Mouse (Mus musculus) gastrocnemius, adult 2 months (tissue): ENCODE data around the gene Angptl7. TPM values are rescaled to one million over a fixed set of nuclear protein-coding genes. Genes with fewer than 3 reads are reported as not detected.

Experiments
- DNase-seq: peaks from one replicate; pipeline ENCODE4 v3.0.0; 2022
- H3K27ac ChIP-seq: fragments of 200-600 bp; 2 replicates; pipeline ENCODE4 v1.8.1; 2022; ENCODE audit warnings: mild to moderate bottlenecking
- H3K4me3 ChIP-seq: fragments of 200-600 bp; 2 replicates; pipeline ENCODE4 v1.8.1; 2022; ENCODE audit warnings: mild to moderate bottlenecking, moderate library complexity
- CTCF ChIP-seq: fragments of 200-600 bp; IDR thresholded peaks from 2 replicates; pipeline ENCODE4 v1.8.1; 2022; ENCODE audit warnings: antibody characterized with exemption, mild to moderate bottlenecking, moderate library complexity
- intact Hi-C: fragments of 180-260 bp; cut with DNase I; formaldehyde crosslinking; loops from one replicate; pipeline ENCODE4 v1.15.1; 2025
- total RNA-seq, 2 experiments: library from RNA; stranded (reverse); gene quantifications; 2 replicates each; pipeline ENCODE4 v1.2.3; 2021

Gene Angptl7
- total RNA-seq, 2 experiments from 2014 or later, result 27.8 to 52.8 TPM

DNA sequence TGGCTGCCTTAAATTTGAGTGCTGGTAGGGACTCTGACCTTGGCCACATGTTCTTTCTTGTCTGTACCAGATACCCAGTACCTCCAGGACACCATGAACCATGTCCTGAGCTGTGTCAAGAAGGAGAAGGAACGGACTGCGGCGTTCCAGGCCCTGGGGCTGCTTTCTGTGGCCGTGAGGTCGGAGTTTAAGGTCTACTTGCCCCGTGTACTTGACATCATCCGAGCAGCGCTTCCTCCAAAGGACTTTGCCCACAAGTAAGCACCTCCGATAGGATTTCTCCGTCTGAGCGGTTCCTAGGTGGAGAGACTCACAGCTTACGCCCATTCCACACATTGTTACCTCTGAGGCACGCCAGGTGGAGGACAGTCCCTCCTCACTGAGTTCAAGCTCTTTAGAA is 37.5 kb downstream of the Angptl7 start:
- no peak overlapping the region for H3K4me3 ChIP-seq

DNA sequence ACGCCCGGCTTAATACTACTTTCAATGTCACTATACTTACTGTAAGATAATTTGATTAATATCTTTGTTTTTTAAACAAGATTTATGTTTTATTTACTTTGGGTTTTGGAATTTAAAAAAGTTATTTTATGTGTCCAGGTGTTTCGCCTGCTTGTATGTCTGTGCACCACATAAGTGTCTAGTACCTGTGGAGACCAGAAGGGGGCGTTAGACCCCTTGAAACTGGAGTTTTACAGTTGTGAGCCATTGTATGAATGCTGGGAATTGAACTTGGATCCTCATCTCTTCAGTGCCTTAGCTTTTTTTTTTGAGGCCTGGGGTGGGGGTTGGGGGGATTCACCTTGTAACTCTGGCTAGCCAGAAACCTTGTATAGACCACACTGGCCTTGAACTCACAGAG is 38.5 kb downstream of the Angptl7 start:
- no peak overlapping the region for H3K27ac ChIP-seq
- TF ChIP-seq CTCF, result peak; percentile 35
- H3K4me3 ChIP-seq, result no peak overlapping the region
- intact Hi-C loops, result no loop called here
- DNase-seq, result no peak

More for the DNA sequence above, 37.5 kb downstream of the Angptl7 start:
- no peak for DNase-seq
- intact Hi-C loops, result no loop called here
- TF ChIP-seq CTCF, result no peak
- H3K27ac ChIP-seq, result no peak overlapping the region

DNA sequence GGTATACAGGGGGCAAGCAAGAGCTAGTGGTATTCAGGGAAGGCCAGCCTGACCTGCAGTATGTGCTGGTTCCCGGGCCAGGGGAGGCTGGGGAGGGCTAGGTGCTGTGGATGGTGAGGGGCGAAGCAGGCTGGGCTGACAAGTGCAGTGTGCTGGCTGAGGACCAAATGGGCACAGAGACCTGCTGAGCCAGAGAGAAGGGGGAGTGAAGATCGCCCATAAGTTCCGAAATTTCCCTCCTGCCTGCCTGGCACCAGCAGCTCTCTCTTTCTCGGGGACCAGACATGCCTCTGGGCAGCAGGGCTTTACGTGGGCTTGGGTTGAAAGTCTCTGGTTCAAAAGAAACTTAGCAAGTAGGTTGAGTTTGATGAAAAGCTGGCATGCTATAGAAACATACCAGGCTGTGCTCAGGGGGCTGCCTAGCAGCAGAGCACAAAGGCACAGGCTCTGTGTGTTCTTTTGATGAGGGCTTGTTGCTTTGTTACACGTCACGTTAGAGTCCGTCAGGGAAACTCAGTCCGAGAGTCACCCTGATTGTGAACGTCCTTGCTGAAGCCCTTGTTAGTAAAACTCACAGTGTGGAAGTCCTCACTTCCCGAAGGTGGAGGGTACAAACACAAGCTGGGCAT is 39.5 kb downstream of the Angptl7 start:
- Histone ChIP-seq H3K4me3 (no peak overlapping the region), H3K27ac (no peak overlapping the region)
- intact Hi-C loops, result no loop called here
- TF ChIP-seq CTCF, result no peak
- DNase-seq, result no peak

GRCm38 (mm10) chr4:148455477-148456025 is 44.7 kb downstream of the Angptl7 start:
- no peak for DNase-seq
- intact Hi-C loops, result no loop called here
- H3K27ac ChIP-seq, result no peak overlapping the region
- TF ChIP-seq CTCF, result no peak
- H3K4me3 ChIP-seq, result no peak overlapping the region

- Histone ChIP-seq H3K4me3 (no peak overlapping the region), H3K27ac (no peak overlapping the region)
- intact Hi-C loops, result no loop called here
- no peak for DNase-seq
- no peak for TF ChIP-seq CTCF
These were observed 46.6 kb downstream of the Angptl7 start for GRCm38 (mm10) chr4:148453707-148454106.

DNA sequence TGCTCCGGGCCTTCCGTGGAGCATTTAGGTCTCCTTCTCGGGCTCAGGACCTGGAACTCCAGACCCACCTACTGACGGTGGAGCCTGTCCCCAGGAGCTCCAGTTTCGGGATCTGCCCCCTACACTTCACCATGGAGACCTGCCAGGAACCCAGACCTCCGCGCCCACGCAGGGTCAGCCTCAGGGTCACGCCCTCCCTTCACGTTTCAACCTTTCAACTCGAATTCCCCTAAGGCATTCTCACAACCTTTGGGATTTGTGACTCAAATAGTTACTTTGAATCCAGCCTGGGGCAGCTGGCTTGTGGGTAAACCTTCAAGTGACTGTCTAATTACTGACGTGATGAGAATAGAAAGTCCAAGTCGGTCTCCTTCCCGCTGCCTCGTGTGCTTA is 51.4 kb downstream of the Angptl7 start:
- Histone ChIP-seq H3K4me3 (peak overlapping the region; percentile 89), H3K27ac (peak overlapping the region; percentile 94)
- TF ChIP-seq CTCF, result no peak
- DNase-seq, result peak; percentile 57
- intact Hi-C loops, result no loop called here

DNA sequence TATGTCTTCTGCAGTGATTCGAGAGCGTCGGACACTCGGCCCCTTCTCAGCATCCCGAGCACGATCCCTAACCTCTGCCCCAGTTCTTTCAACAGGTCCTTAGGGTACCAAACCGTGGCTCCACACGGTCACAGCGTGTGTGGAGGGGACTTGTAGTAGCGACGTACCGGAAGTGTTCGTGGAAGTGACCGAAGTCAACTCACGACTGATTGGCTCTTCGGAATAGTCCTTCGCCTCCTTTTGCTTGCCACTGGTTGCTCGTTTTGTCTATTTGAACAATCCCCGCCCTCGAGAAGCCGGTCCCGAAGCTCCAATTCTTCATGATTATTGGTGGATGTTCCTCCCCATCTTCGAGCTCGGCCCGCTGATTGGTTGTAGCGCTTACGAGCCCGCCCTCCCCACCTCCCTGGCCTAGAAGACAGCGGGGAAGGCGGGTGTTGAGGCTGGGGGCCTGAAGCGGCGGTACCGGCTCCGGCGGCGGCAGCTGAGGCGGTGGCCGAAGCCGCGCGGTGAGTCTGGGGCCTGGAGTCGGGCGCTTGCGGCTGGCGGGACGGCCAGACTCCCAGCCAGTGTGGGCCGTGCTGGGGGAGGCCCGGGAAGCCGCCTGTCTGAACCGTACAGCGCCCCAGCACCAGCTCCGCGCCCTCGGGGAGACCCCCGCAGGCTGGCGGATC is 51.9 kb downstream of the Angptl7 start, which contains the start of gene Mtor:
TSS of gene Mtor (plus strand) at position 433 of the 674 bp plus-strand sequence.
- peak within 1 kb of the TSS; percentile 94 for H3K27ac ChIP-seq
- DNase-seq, result peak; percentile 96
- intact Hi-C loops, result no loop called here
- TF ChIP-seq CTCF, result no peak
- peak within 1 kb of the TSS; percentile 89 for H3K4me3 ChIP-seq

Other genes with a start within 250 kb of the Angptl7 start
- not detected for gene Disp3, start 212.5 kb downstream of the Angptl7 start, total RNA-seq
- 10 to 100 TPM; 10.3 to 18.0 TPM for gene Ubiad1, start 55.7 kb downstream of the Angptl7 start, total RNA-seq
- 10 to 100 TPM; 36.3 to 37.1 TPM for gene Mtor, start 51.8 kb downstream of the Angptl7 start, total RNA-seq
- 10 to 100 TPM; 21.0 to 21.6 TPM for gene Exosc10, start 58.0 kb upstream of the Angptl7 start, total RNA-seq
- 10 to 100 TPM; 12.0 to 12.2 TPM for gene Srm, start 91.0 kb upstream of the Angptl7 start, total RNA-seq
- under 1 TPM; 0.56 to 0.69 TPM for gene Masp2, start 102.1 kb upstream of the Angptl7 start, total RNA-seq
- gene Tardbp, start 126.6 kb upstream of the Angptl7 start, total RNA-seq, result 100 to 1,000 TPM; 132 to 136 TPM
- 1 to 10 TPM; 6.1 to 6.8 TPM for gene Gm572, start 142.9 kb upstream of the Angptl7 start, total RNA-seq